Mouse (Mus musculus) heart, embryonic 15.5 days (tissue): ENCODE data around the gene Bnc2. TPM values are rescaled to one million over a fixed set of nuclear protein-coding genes. Genes with fewer than 3 reads are reported as not detected.

Experiments used
- ATAC-seq: fragments of 200-750 bp; cut with Nextera tagmentation; replicated peaks from 2 replicates; pipeline ENCODE4 v1.8.0; 2017; ENCODE audit warnings: low read depth, moderate TSS enrichment; ENCODE audit not compliant: insufficient number of reproducible peaks, insufficient read depth, low FRiP score
- H3K27ac ChIP-seq: fragments of 300-500 bp; sonication (generic); 2 replicates; pipeline ENCODE4 v1.5.1; 2015; ENCODE audit warnings: mild to moderate bottlenecking, inconsistent platforms
- H3K27me3 ChIP-seq: fragments of 300-500 bp; sonication (generic); 2 replicates; pipeline ENCODE4 v1.6.1; 2015; ENCODE audit warnings: inconsistent platforms
- H3K36me3 ChIP-seq: fragments of 300-500 bp; sonication (generic); 2 replicates; pipeline ENCODE4 v1.6.1; 2015; ENCODE audit warnings: mild to moderate bottlenecking, inconsistent platforms
- H3K4me1 ChIP-seq: fragments of 300-500 bp; sonication (generic); replicated peaks from 2 replicates; pipeline ENCODE4 v1.6.1; 2015; ENCODE audit warnings: inconsistent platforms
- H3K4me2 ChIP-seq: fragments of 300-500 bp; sonication (generic); 2 replicates; pipeline ENCODE4 v1.6.1; 2015; ENCODE audit warnings: inconsistent platforms, mild to moderate bottlenecking, moderate library complexity
- H3K4me3 ChIP-seq: fragments of 300-500 bp; sonication (generic); 2 replicates; pipeline ENCODE4 v1.5.1; 2015; ENCODE audit warnings: mild to moderate bottlenecking, inconsistent platforms
- H3K9ac ChIP-seq: fragments of 300-500 bp; sonication (generic); 2 replicates; pipeline ENCODE4 v1.6.1; 2015; ENCODE audit warnings: mild to moderate bottlenecking, inconsistent platforms
- H3K9me3 ChIP-seq: fragments of 300-500 bp; sonication (generic); replicated peaks from 2 replicates; pipeline ENCODE4 v1.6.1; 2016; ENCODE audit warnings: inconsistent platforms
- WGBS: fragments of 180-500 bp; shearing (Covaris S2); methylation state at CpG from one replicate; pipeline ENCODE4 v1.1.7; 2015; ENCODE audit warnings: mixed read lengths; 5-methylcytosine and 5-hydroxymethylcytosine counted together
- polyA plus RNA-seq: library from polyadenylated mRNA; unstranded; fragments of >200 nt; fragmentation: Nextera tagmentation; extraction: Ambion mirVana; gene quantifications from 2 replicates; pipeline ENCODE4 v1.2.1, GENCODE M21; 2015

The Bnc2 gene
- polyA plus RNA-seq, 1 experiment from 2014 or later: 1.1 TPM

DNA sequence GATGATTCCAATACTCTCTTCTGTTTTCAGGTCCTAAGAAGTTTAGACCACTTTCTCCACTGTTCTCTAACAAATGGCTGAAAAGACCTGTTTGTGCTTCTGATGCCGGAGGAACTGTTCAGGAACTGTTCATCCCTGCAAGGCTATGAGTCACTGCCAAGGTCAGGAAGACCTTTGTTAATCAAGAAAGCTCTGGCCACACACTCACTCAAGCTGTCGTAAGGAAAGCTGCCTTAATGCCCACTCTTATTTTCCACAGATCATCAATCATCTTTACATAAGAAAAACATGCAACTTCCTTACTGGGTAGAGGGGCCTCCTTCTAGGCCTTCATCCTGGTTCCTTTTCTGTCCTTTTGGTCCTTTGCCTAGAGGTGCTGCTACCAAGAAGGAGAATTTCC is 322.4 kb downstream of the Bnc2 start:
- 45% methylated on average over 2 of the region's 2 CpGs for WGBS
- no peak overlapping the region for H3K9ac ChIP-seq
- no peaks in the 10 kb centered on the region for H3K36me3 ChIP-seq
- no peaks in the 10 kb centered on the region for H3K9me3 ChIP-seq
- no peaks in the 10 kb centered on the region for H3K27me3 ChIP-seq
- H3K4me1 ChIP-seq: 0 out of 2 replicates have a peak, but pooled peaks cover 2% of the 10 kb centered on the region
- H3K4me2 ChIP-seq: no peak overlapping the region
- no peak overlapping the region for H3K4me3 ChIP-seq
- H3K27ac ChIP-seq: no peak overlapping the region
- ATAC-seq: no peak

DNA sequence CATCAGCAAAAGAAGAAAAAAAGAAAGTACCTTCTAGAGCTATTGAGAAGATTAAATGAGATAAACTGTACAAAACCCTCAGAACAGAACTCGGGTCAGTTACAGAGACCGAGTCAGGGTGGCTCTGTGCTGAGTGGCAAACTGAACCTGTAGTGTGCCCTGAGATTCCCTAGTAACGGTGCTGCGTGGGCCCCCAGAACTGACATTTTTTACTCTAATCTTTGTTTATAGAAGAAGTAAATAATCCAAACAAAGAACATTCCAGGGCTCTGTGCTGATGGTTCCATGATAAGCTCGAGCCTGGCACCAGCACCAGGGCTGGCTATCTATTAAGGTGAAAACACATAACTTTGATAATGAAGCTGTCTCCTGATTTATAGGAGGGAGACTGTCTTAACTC is 325.5 kb downstream of the Bnc2 start:
- Histone ChIP-seq H3K9me3 (no peaks in the 10 kb centered on the region), H3K4me3 (no peak overlapping the region), H3K4me2 (no peak overlapping the region), H3K36me3 (no peaks in the 10 kb centered on the region), H3K27ac (no peak overlapping the region), H3K9ac (no peak overlapping the region), H3K4me1 (no peaks in the 10 kb centered on the region), H3K27me3 (no peaks in the 10 kb centered on the region)
- ATAC-seq: no peak
- WGBS: 29% methylated on average over 5 of the region's 5 CpGs

DNA sequence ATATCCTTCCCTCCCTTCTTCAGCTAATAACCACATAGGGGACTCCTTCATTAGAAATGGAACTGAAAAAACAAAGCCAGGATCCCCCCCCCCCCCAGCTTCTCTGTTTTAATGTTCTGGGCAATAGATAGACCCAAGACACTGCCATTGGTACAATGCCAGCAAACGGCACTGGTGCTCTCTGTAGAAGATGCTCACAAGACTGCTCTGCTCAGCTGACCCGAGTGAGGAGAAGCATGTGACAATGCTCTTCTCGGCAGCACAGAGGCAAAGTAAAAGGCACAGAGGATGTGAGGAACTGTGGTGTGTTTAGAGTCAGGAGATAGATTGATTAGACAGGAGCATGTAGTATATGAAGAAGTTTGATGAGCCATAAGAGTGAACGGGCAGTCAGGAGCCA is 335.9 kb downstream of the Bnc2 start:
- H3K9ac ChIP-seq: no peak overlapping the region
- H3K4me2 ChIP-seq: no peak overlapping the region
- no peak overlapping the region for H3K27ac ChIP-seq
- H3K36me3 ChIP-seq: no peaks in the 10 kb centered on the region
- 73% methylated on average over 4 of the region's 4 CpGs for WGBS
- no peak for ATAC-seq
- no peak overlapping the region for H3K4me3 ChIP-seq
- no peaks in the 10 kb centered on the region for H3K4me1 ChIP-seq
- H3K9me3 ChIP-seq: no peaks in the 10 kb centered on the region
- no peaks in the 10 kb centered on the region for H3K27me3 ChIP-seq

DNA sequence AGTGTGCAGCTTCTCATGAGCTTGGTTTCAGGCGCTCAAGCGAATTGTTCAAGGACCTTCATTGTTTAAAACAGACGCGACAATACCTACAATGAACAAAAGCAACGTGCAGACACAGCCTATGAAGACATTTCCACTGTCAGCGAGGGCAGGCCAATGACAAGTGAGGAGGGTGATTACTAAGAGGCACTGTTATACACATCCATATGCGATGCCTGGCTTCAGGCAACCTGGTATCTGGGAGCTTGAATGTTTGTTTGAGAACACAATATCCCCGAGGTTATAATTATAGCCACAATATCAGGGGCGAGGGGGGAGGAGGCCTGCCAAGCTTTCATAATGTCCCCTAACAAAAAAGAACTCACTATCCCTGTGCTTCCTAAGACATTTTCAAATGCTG is 343.1 kb downstream of the Bnc2 start:
- Histone ChIP-seq H3K4me1 (peaks cover 9% of the 10 kb centered on the region; the same call in 1 of the 2 replicates), H3K27ac (no peak overlapping the region), H3K9ac (no peak overlapping the region), H3K4me2 (no peak overlapping the region), H3K9me3 (no peaks in the 10 kb centered on the region), H3K4me3 (no peak overlapping the region), H3K27me3 (no peaks in the 10 kb centered on the region), H3K36me3 (no peaks in the 10 kb centered on the region)
- no peak for ATAC-seq
- WGBS: 57% methylated on average over 9 of the region's 9 CpGs

DNA sequence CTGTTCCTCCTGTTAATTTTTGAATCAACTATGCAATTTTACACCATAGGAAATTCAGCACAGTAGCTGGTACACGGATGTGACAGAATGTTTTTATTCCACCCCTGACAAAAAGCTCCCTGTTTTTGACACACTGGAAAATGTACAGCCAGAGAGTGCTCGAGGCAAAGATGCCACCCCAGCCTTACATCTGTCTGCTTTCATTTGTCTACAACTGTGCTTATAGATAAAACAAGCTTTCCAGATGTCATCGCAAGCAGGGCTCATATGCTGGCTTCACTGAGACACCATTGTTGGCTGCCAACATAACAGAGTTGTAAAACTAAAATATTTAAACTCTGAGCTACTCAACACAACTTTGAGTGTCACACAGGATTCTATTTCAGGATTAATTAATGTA is 343.6 kb downstream of the Bnc2 start:
- Histone ChIP-seq H3K36me3 (no peaks in the 10 kb centered on the region), H3K9me3 (no peaks in the 10 kb centered on the region), H3K4me2 (no peak overlapping the region), H3K9ac (no peak overlapping the region), H3K4me1 (peaks cover 9% of the 10 kb centered on the region; the same call in 1 of the 2 replicates), H3K27me3 (no peaks in the 10 kb centered on the region), H3K27ac (no peak overlapping the region), H3K4me3 (no peak overlapping the region)
- WGBS: 55% methylated on average over 3 of the region's 3 CpGs
- ATAC-seq: no peak

DNA sequence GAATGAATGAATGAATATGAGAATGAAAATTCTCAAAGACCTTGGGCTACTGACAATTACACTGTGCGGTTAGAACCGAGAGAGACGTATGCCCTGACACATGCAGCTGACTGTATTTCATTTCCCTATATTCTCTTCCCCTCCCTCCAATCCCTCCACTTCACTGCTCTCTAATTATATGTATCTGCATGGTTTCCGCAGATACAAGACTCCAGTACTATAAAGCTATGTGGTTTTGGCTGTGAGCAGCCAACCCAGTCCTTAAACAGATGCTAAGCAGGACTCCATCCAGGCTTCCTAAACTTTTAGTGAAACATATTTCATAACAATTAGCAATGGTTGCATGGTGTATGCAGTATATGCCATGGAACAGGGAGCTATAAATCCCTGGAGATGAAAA is 344.6 kb downstream of the Bnc2 start:
- Histone ChIP-seq H3K9me3 (no peaks in the 10 kb centered on the region), H3K36me3 (no peaks in the 10 kb centered on the region), H3K4me2 (no peak overlapping the region), H3K4me3 (no peak overlapping the region), H3K27ac (no peak overlapping the region), H3K9ac (no peak overlapping the region), H3K4me1 (peaks cover 9% of the 10 kb centered on the region; the same call in 1 of the 2 replicates), H3K27me3 (no peaks in the 10 kb centered on the region)
- no peak for ATAC-seq
- 88% methylated on average over 4 of the region's 4 CpGs for WGBS

DNA sequence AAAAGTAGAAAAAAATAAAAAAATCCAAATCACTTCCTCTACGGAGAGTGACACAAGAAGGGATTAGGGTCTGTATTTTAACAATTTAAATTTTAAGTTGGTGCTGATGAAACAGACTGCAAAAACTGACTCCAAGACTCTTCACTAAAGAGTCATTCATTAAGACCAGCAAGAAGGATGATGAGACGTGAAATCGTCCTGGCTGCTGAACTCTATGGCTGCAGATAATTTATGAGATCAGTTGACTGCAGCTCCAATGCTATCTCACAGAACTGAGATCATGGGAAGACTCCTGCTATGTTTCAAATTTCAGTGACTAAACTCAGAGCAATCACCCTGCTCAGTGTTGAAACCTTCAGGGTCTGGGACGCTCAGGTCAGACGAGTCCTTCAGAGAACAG is 345.4 kb downstream of the Bnc2 start:
- Histone ChIP-seq H3K9ac (no peak overlapping the region), H3K4me3 (no peak overlapping the region), H3K27ac (no peak overlapping the region), H3K9me3 (no peaks in the 10 kb centered on the region), H3K27me3 (no peaks in the 10 kb centered on the region), H3K4me2 (no peak overlapping the region), H3K4me1 (peaks cover 9% of the 10 kb centered on the region; the same call in 1 of the 2 replicates), H3K36me3 (no peaks in the 10 kb centered on the region)
- WGBS: 67% methylated on average over 5 of the region's 5 CpGs
- no peak for ATAC-seq

DNA sequence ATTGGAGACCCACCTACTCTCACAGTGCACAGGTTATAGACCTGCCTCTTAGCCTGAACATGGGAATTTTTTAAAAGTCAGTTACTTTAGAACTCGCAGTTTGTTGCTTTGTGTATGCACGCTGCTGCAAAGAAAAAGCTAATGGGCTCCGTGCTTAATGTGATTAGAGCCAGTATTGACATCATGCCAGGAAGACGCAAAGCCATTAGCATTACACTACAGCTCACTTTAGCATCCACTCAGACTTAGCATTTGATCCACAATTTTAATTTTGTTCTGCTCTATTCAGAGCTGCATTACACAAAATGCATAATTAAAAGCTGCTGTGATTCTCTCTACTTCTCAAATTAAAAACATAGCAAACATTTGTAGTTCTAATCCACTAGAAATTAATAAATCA is 350.7 kb downstream of the Bnc2 start:
- Histone ChIP-seq H3K27ac (no peak overlapping the region), H3K4me3 (no peak overlapping the region), H3K9me3 (no peaks in the 10 kb centered on the region), H3K9ac (no peak overlapping the region), H3K36me3 (no peaks in the 10 kb centered on the region), H3K27me3 (no peaks in the 10 kb centered on the region), H3K4me2 (no peak overlapping the region), H3K4me1 (no peaks in the 10 kb centered on the region)
- 68% methylated on average over 4 of the region's 4 CpGs for WGBS
- ATAC-seq: no peak

DNA sequence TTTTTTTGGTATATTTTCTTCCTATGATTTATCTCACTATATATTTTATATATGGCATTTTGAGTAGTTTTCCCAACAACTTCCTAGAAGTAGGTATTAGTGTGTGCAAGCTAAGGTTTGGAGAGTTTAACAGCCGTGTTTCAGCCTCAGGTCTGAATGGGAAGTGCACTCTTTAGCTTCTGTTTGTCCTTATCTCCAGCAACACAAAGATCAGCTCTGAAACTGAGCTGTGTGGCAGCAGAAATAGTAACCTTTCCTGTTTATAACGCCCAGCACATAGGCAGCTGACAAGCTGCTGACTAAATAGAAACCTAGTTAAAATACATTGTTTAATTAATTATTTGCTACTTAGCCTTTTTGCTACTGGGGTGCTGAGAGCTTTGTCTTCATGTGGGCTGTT is 353.5 kb downstream of the Bnc2 start:
- WGBS: 20% methylated on average over 2 of the region's 2 CpGs
- no peaks in the 10 kb centered on the region for H3K9me3 ChIP-seq
- ATAC-seq: no peak
- H3K27ac ChIP-seq: no peak overlapping the region
- H3K4me2 ChIP-seq: no peak overlapping the region
- H3K9ac ChIP-seq: no peak overlapping the region
- no peaks in the 10 kb centered on the region for H3K36me3 ChIP-seq
- H3K4me3 ChIP-seq: no peak overlapping the region
- no peaks in the 10 kb centered on the region for H3K27me3 ChIP-seq
- H3K4me1 ChIP-seq: no peaks in the 10 kb centered on the region

DNA sequence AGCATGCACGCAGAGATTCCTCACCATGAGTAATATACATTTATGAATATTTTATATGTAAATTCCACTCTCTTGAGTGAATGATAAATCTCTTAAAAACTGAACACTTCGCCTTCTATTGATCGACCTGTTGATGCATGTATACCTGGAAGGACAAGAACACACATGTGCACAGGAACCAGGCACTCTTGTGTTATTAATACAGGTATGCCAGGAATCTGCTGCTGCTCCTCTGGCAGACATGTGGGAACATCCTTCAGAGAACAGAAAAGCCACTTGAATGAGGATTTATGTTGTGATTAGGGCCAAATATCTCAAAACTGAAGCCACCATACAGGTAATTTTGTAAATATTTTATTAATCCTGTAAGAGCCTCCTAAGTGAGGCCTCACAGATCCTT is 357.7 kb downstream of the Bnc2 start:
- H3K36me3 ChIP-seq: no peaks in the 10 kb centered on the region
- no peak for ATAC-seq
- H3K27ac ChIP-seq: no peak overlapping the region
- no peaks in the 10 kb centered on the region for H3K4me1 ChIP-seq
- no peak overlapping the region for H3K4me2 ChIP-seq
- H3K27me3 ChIP-seq: no peaks in the 10 kb centered on the region
- H3K4me3 ChIP-seq: no peak overlapping the region
- no peaks in the 10 kb centered on the region for H3K9me3 ChIP-seq
- H3K9ac ChIP-seq: no peak overlapping the region
- WGBS: 86% methylated on average over 3 of the region's 3 CpGs

DNA sequence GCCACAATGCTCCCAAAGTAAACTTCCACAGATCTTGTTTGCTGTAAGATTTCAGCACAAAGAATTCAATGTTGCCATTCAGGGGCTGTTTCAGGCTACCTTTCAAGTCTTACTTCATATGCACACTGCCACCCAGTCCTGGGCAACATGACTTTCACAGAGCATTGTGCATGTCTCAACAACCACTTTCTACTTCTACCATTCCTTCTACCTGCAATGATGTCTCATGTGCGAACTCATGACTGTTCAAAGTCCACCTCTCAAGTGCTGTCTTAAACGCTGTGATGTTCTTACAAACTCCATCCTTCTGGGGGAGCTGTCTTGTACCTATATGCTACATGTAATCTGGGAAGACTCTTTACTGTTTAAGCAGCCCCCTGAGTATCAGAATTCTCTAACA is 363.7 kb downstream of the Bnc2 start:
- 73% methylated on average over 2 of the region's 2 CpGs for WGBS
- no peak overlapping the region for H3K4me2 ChIP-seq
- no peak overlapping the region for H3K27ac ChIP-seq
- no peak overlapping the region for H3K4me3 ChIP-seq
- H3K27me3 ChIP-seq: 0 out of 2 replicates have a peak, but pooled peaks cover 3% of the 10 kb centered on the region
- peaks cover 3% of the 10 kb centered on the region; the same call in 1 of the 2 replicates for H3K4me1 ChIP-seq
- no peak overlapping the region for H3K9ac ChIP-seq
- H3K36me3 ChIP-seq: no peaks in the 10 kb centered on the region
- no peak for ATAC-seq
- no peaks in the 10 kb centered on the region for H3K9me3 ChIP-seq

DNA sequence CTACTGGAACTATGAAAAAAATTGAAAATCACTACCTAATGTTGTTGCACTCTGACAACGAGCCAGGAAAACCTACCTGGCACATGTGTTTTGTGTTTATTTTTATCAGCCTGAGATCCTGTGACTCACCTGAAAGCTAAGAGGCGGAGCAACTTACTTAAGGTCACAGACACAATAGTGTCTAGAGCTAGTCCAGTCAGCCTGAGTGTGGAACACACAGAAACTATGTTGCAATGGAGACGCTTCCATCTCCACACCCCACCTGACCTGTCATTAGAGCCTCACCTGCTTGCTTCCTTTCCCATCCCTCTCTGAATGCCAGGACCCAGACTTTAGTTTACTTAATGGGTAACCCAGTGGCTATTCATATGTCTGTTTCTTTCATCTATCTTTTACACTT is 364.2 kb downstream of the Bnc2 start:
- Histone ChIP-seq H3K27ac (no peak overlapping the region), H3K36me3 (no peaks in the 10 kb centered on the region), H3K9me3 (no peaks in the 10 kb centered on the region), H3K4me1 (peaks cover 3% of the 10 kb centered on the region; the same call in 1 of the 2 replicates), H3K27me3 (0 out of 2 replicates have a peak, but pooled peaks cover 3% of the 10 kb centered on the region), H3K4me2 (no peak overlapping the region), H3K9ac (no peak overlapping the region), H3K4me3 (no peak overlapping the region)
- no peak for ATAC-seq
- WGBS: 74% methylated on average over 3 of the region's 3 CpGs
